Mouse (Mus musculus): Measurements from ENCODE around the gene Bri3.

Bri3 gene

GRCm38 (mm10) chr5:144412781-144413180 lies 168.5 kb downstream of the Bri3 start:
- in situ Hi-C loops (cut with MboI, MseI): no loop called here

- in situ Hi-C loops (cut with MboI, MseI): no loop called here
Observed at GRCm38 (mm10) chr5:144418456-144418855, 174.2 kb downstream of the Bri3 start.

- in situ Hi-C loops (cut with MboI, MseI): no loop called here
Observed at GRCm38 (mm10) chr5:144420001-144420400, 175.8 kb downstream of the Bri3 start.

DNA sequence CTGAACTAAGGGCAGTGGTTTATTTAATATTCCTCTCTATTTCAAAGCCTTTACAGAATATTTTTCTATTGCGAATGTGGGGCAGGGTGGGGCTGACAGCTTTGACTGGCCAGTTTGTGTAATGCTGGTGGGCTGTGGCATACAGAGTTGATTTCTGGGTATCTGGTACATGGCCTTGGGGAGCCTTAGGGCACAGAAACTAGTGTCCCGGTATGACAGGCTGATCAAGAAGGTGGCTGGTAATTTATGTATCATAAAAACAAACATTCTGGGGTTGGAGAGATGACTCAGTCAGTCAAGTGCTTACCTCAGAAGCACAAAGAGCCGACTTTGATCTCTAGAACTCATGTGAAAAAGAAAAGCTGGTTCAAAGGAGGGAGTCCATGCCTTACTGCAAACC lies 182.5 kb downstream of the Bri3 start:
- in situ Hi-C loops (cut with MboI, MseI): no loop called here

GRCm38 (mm10) chr5:144427861-144428260 lies 183.6 kb downstream of the Bri3 start:
- in situ Hi-C loops (cut with MboI, MseI): no loop called here

DNA sequence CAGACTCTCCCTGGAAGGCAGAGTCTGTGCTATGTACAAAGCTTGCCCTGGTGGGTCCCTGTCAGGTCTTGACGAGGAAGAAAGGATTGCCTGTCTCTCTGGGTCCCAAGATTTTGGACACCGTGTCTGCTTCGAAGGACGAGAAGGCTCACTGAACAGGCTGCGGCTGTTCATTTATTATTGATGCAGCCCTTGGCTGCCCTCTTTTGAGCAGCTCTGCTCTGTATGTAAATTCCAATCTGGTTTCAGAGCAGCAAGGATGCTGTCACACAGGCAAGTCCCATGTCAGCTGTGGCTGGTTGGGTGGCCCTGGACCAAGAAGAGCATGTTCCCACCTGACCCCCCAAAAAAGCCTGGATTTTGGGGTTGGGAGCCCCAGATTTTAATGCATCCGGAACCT lies 187.2 kb downstream of the Bri3 start:
- in situ Hi-C loops (cut with MboI, MseI): no loop called here

DNA sequence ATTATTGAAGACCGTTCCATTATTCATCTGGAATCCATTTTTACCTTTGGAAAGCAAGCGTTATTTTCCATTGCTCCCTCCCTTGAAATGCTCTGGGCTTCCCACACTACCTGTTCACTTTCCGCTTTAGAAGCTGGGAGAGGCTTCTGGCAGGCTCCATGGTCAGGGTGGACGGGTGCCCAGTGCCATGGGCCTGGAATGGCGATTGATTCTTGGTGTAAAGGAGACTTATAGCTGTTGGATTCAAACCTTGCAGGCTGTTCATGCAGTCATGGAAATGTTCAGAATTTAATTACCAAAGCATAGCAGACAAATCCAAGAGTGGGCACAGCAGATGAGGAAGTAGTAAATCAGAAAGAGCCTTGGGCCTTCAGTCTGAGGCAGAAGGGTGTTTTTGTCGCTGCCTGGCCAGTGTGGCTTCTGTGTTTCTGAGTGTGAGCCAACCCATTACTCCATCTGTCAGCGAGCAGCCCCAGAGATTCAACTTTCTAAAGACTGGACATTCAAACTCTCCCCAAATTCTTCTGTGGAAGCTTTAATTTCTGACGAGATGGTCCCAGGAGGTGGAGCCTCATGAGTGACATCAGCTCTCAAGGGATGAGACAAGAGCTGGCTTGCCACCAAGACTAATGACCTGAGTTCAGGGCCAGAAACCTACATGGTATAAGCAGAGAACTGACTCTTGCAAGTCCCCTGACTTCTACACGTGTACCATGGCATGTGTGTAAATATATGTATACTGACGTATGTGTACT lies 195.2 kb downstream of the Bri3 start:
- in situ Hi-C loops (cut with MboI, MseI): no loop called here

DNA sequence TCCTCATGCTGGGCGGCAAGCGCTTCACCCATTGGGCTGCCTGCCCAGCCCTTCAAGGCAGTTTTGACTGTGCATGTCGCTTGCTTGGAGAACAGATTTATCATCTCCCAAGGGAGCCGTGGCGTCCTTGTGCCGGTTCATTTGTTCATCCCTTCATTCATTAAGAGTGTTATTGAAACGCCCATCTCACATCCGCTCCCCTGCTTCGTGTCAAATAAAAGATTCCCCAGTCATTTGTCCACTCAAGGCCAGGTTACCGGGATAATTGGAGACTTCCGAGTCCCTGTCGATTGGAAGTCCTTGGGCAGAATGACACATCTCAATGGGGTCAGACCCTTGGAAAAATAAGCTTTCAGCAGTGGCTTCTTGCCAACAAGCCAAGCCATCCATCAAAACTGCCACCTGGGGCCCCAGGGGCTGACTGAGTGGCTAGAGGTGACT lies 197.6 kb downstream of the Bri3 start:
- in situ Hi-C loops (cut with MboI, MseI): no loop called here

GRCm38 (mm10) chr5:144446475-144447225 lies 202.4 kb downstream of the Bri3 start:
- in situ Hi-C loops (cut with MboI, MseI): no loop called here

- in situ Hi-C loops (cut with MboI, MseI): no loop called here
Observed at GRCm38 (mm10) chr5:144447226-144447616, 203.0 kb downstream of the Bri3 start.

GRCm38 (mm10) chr5:144447975-144448374 lies 203.7 kb downstream of the Bri3 start:
- in situ Hi-C loops (cut with MboI, MseI): no loop called here

DNA sequence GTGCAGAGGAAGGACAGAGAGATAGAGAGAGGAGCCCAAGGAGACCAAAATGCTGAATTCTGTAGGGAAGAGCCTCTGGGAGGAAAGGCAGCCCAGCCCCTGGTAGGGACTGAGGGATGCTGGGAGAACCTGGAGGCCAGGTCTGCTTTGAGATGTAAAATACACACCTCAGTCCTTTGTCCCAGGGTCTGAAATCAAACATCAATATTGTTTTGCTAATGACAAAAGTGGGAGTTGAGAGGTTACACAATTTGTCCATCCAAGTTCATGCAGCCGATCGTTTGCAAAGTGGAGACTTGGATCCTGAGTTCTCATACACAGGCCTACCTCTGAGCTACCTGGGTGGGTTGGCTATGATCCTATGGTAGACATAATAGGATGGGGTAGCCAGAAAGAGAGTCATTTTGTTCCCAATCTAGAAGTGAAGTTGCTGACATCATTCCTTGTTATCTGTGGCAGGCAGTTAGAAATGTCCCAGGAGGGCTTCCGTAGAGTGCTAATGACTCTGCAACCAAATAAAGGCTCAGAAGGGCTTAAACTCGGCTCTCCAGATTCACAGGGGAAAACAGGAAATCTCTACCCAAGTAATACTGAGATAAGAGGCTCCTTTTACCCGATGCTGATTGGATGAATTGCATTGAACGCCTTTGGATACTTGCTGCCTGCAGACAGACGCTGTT lies 208.7 kb downstream of the Bri3 start:
- in situ Hi-C loops (cut with MboI, MseI): no loop called here

DNA sequence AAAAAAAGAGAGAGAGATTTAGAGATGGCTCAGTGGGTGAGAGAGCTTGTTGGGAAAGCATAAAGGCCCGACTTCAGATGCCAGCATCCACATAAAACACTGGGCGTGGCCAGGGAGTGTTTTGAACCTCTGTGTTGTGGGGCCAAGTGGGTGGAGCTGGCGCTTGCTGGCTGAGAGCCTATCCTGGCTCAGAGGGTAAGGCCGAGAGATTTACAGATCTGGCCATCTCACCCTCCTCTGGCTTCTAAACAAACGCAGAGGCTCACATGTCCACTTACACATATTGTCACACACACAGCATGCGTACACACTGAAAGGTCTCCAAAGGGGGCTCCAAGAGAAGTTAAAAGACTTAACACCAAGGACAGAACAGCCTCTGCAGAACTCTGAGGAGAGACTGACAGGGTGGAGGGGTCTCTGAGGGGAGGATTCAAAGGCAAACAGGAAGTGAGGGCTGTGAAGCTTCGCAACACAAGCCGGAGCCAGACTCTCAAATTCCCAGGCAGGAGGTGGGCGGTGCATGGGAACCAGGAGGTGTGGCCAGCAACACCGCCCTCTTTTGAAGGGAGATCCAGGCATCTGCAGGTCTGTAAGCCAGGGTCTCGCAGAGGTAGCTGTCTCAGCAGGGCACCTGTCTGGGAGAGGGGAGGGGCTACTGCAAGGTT lies 213.5 kb downstream of the Bri3 start:
- in situ Hi-C loops (cut with MboI, MseI): no loop called here

DNA sequence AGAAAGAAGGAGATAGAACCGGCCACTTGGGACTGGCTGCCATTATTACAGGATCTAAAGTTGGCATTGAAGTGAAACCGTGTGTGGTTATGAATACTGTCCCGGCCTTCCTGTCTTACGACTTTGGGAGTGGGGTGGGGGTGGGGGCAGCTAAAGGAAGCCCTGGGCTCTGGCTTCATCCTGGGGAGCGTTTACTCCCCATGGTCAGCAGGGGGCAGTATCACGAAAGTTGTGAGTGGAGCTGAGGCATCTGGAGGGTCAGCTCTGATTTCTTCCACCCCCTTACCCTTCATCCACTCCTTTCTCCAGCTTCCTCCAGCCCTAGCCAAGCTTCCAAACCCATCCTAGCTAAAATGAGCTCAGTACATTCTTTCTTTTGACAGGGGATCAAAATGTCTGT lies 222.8 kb downstream of the Bri3 start:
- in situ Hi-C loops (cut with MboI, MseI): no loop called here

DNA sequence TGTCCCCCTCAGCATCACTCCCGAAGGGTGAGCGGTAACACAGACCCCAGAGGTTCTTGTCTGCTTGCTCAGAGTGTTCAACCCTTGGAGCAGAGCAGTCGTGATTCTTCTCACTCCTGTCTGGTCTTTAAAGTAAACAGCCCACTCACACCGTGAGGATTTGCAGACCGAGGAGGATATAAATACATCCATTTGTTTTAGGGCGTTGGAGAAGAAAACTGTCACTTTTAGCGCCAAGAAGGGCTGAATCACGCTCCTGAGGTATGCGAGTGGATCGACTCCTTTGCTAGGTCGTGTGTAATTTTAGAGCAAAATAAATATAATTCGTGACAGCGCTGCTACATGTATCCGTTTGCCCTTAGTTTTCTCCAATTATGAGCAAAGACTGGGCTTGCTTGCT lies 228.8 kb downstream of the Bri3 start:
- in situ Hi-C loops (cut with MboI, MseI): no loop called here

DNA sequence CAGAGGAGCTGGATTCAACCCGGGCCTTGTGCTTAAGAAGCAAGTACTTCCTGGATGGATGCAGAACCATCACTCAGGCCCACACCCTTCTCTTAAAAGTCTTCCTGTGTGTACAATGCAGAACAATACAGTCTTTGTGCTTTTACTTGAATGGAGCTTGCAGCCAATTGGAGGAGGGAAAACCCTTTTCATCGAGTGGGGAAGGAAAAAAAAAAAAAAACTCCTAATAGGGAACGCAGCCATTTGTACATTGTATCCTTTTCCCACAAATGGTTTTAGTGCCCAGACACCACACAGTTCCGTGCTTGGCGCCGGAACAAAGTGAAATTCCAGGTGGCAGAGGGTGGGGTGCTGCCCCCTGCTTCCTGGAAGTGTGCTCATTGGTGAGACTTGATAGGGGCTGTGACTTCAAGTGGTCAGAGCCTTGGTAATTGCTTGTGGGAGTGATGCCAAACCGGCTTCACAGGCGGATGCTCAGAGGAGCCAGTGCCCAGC lies 235.5 kb downstream of the Bri3 start:
- in situ Hi-C loops (cut with MboI, MseI): no loop called here

DNA sequence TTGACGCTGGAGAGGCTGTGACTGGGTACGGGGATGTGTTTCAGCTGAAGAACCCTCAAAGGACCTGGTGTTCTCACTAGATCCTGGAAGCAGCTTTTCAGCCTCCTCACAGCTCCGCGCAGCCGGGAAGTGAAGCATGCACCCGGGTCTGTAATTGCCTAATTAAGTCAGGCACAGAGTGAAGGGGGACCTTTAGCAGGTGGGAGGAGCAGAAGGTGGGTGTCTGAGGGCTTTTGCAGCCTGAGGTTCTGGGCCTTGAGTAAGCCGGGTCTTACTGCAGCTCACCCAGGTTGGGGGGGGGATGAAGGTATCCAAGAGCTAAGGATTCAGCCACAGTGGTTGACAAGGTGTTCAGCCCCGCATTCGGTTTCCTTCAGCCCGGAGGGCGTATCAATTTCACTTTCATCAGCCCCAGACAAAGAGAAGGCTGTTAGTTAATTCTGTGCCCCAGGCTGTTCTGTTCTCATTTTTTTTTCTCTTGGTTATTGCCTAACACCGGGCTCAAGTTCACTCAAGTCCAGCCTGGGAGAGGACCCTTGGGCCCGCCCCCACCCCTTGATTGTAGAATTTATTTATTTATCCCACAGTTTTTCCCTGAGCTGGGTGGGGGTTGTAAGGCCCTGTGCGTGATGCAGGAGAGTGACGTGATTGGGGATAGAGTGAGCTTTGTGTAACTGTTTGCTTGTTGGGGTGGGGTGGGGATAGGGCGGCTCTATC lies 239.6 kb downstream of the Bri3 start:
- in situ Hi-C loops (cut with MboI, MseI): no loop called here

GRCm38 (mm10) chr5:144491308-144491707 lies 247.1 kb downstream of the Bri3 start:
- in situ Hi-C loops (cut with MboI, MseI): no loop called here
